Mouse (Mus musculus) frontal cortex, adult (tissue): ENCODE results near the gene Slc25a17.

ENCODE experiments used
- ATAC-seq: cut with Nextera tagmentation; 2 replicates; pipeline ENCODE4 v1.9.2; 2017; ENCODE audit warnings: mild to moderate bottlenecking, moderate library complexity, mixed read lengths; ENCODE audit not compliant: low TSS enrichment

Slc25a17 gene

GRCm38 (mm10) chr15:81360345-81361021, at the start of gene Slc25a17:
Gene Slc25a17 (minus strand): TSS chr15:81360812.
- ATAC-seq = peak; percentile 98

- no peak for ATAC-seq
Measured at GRCm38 (mm10) chr15:81408199-81408598, 47.6 kb upstream of the Slc25a17 start, which contains the start of gene Dnajb7. Gene Dnajb7 (minus strand): TSS chr15:81408299.

DNA sequence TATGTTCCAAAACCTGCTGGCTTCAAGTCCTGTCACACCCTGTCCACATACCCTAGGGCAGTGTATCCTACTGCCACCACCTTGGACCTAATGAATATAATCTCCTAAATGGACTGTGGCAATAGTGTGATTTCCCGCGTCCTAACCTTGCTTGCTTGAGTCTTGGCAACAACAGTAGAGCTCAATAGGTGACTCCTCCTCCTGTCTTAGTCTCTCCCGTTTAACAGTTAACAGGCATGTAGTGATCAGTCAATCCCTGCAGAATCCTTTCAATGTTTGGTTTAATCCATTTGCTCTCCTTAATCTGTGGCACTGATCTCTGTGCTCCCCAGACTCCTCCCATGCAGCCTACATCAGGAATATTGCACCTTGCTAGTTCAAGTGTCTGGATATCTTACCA, 44.4 kb upstream of the Slc25a17 start:
- no peak for ATAC-seq

DNA sequence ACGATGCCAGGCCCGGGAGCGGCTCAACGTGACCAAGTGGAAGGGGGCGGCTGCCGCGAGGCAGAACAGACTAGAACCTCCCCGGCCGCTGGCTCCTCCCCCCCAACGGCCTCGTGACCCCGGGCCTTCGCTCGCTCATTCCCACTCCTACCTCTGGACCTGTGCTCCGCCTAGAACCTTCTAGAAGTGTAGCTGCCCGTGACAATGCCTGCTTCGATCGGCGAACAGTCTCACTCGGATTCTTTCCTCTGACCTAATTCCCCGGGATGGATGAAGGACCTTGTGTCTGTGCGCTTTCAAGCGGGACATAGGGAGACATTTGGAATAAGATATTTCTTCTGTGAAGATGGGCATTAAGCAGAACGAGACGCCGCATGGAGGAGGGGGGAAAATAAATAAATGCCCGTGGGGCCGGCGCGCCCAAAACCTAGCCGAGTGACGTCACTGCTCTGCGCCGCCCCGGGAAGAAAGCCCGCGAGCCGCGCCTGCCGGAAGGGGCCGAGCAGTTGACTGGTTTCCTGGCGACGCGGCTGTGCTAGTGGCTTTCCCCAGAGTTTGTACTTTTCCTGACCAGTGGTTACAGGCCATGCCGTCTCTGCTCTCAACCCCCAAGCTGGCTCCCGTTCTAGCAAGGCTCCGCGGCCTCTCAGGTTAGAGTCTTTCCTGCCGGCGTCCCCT, 39.2 kb upstream of the Slc25a17 start, which contains the start of the genes St13 and Xpnpep3:
St13 (minus strand) TSS at position 440 of the 678 bp plus-strand sequence.
Xpnpep3 (plus strand) TSS at position 501 of the 678 bp plus-strand sequence.
- ATAC-seq = peak; percentile 93

DNA sequence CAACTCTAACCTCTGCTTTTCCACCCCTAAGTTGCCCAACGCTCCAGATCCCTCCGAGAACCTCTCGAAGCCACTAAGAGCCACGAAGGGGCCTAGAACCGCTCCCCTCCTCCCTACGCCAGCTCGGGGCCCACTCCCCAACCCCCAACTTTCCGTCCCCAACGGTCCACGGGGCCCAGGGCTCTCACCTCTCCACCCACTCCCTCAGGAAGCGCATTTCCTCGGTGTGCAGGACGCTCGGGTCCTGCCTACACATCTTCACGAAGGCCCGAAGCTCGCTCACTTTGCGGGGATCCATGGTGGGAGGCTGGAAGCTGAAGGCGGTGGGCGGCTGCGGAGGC, 38.7 kb upstream of the Slc25a17 start:
- ATAC-seq = no peak

DNA sequence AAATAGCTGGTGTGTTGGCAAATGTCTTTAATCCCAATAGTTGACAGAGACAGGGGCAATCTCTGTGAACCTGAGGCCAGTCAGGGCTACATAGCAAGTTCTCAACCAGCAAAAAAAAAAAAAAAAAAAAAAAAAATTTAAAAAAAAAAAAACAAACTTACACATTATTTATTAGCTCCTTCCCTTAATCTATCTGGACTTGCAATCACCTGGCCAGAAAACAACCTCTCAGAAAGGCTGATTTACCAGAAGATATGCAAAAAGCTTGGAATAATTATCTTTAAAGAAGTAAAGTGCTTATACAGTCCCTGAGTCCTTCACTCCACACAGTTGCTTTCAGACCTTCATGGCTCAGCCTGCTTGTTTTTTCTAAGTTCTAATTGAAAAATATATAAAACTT, 37.6 kb upstream of the Slc25a17 start:
- no peak for ATAC-seq

GRCm38 (mm10) chr15:81394211-81394915, 33.8 kb upstream of the Slc25a17 start:
- no peak for ATAC-seq

DNA sequence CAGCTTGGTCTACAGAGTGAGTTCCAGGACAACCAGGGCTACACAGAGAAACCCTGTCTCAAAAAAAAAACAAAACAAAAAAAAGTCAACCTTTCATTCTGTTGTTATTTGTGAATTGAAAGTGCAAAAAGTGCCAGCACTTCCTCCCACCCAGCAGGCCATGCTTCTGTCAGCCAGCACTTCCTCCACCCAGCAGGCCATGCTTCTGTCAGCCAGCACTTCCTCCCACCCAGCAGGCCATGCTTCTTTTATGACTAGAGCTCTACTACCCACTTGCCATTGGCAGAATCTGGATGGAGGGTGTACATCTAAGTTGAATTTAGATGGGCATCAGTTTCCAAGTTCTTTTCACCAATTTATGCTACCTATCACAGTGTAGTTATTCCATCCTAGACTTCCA, 32.4 kb upstream of the Slc25a17 start:
- no peak for ATAC-seq

- no peak for ATAC-seq
Measured at GRCm38 (mm10) chr15:81386327-81386726, 25.7 kb upstream of the Slc25a17 start.

DNA sequence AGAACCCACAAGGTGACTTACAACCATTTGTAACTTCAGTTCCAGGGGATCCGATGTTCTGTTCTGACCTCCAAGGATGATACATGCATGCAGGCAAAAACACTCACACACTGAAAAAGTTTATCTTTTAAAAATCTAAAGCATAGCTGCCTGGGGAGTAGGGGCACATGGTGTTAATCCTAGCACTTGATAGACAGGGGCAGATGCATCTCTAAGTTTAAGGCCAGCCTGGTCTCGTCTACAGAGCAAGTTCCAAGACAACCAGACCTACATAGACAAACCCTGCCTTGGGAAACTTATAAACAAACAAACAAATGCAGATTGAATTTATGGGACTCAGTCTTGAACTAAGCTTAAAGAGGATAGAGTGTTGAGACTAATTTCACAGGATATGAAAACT, 18.2 kb upstream of the Slc25a17 start:
- no peak for ATAC-seq

DNA sequence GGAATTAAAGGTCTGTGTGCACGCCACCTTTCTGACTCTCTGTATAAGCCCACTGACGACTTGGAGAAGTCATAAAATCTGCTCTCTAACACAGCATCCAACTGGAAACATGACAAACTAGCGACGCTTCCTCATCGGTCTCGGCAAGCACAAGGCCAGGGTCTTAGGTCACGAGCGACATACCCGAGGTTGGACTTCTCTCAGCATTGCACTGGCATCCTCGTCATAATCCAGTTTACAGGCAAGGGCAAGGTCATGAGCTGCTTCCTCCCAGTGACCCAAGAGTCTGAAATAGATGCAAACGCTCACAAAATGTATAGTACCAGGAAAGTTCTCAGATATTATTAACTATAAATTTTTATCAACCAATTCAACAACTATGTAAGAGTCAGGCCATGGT, 14.0 kb upstream of the Slc25a17 start:
- no peak for ATAC-seq

- ATAC-seq = no peak
Measured at GRCm38 (mm10) chr15:81370356-81370755, 9.7 kb upstream of the Slc25a17 start.

DNA sequence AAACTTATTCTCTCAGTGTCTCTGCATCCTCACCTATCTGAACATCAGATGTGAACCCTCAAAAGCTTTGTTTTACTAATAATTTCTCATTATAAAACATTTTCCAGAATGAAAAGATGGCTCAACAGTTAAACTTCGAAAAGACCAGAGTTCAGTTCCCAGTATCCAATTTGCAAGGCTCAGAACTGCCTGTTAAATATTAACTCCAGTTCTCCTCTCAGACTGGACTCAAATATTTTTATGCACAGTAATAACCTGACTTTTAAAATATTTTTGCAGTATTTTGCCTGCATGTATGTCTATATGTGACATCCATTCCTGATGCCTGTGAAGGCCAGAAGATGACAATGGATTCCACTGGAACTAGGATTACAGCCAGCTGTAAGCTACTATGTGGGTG, 8.0 kb upstream of the Slc25a17 start:
- no peak for ATAC-seq

GRCm38 (mm10) chr15:81366241-81366640, 5.6 kb upstream of the Slc25a17 start:
- ATAC-seq = no peak

DNA sequence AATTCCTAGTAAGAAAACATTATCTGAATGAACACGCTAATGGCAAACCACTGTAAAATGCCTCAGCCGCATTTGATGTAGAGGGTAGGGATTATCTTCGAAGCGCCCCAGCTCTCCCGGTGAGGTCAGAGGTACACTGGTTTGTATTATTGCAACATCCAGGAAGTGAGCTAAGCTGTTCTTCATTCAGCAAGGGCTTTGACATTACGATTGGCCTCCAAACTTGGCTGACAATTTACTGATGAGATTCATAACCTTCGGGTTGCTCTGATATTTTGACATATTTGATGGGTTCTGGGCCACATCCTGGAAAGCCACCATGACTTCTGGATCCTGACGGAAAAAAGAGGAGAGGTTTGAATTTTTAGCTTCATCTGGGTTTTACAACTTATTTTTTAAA, 4.6 kb upstream of the Slc25a17 start:
- no peak for ATAC-seq

DNA sequence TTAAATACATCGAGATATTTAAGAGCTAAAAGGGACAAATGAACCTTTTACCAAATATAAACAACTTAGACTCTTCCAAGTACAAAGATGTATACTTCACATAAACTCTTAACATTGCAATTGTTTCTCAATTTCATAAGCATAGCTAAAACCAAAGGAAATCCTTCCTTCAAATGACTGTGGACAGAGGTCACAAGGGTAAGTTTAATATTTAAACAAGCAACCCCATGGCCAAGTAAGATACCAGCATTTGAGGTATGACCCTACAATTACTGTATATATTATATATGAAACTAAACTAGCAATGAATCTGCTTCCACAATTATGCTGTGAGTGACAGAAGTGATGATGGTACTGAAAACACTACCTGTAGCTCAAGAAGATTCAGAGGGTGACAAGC, 3.7 kb upstream of the Slc25a17 start:
- ATAC-seq = no peak

GRCm38 (mm10) chr15:81362501-81362900, 1.9 kb upstream of the Slc25a17 start:
- ATAC-seq = no peak

GRCm38 (mm10) chr15:81361417-81362015, 904 bp upstream of the Slc25a17 start:
- ATAC-seq = no peak

DNA sequence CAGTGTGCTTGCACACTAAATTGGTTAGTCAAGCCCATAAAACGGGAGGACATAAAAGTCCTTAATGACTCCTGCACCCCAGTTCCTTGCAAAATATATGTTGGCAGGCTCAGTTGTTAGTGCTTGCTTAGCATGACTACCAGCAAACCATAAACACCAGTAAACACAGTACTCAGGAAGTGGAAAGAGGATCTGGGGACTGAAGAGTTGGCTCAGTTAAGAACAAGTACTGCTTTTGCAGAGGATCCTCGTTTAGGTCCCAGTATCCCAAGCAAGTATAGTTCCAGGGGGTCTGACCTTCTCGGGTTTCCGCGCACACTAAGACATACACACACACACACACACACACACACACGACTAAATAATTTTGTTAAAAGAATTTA, 401 bp upstream of the Slc25a17 start:
- peak; percentile 27; the same call in 1 of the 2 replicates for ATAC-seq

DNA sequence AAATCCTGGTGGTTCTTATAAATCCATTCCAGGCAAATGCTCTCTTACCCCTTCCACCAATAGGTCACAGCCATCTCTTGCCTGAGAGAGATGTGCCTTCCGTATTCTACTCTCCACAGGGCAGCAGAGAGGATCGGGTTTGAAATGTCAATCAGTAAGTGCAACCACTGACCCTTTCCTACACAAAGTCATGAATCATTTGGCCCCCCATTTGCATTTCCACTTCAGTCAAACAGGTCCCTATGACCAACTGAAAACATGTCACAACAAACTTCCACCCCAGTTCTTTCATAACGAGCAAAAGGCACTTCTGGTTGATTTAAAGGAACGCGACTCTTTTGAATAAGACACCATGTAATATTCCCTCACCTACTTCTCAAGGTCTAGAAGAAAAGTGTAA, 1.2 kb downstream of the Slc25a17 start:
- ATAC-seq = no peak

DNA sequence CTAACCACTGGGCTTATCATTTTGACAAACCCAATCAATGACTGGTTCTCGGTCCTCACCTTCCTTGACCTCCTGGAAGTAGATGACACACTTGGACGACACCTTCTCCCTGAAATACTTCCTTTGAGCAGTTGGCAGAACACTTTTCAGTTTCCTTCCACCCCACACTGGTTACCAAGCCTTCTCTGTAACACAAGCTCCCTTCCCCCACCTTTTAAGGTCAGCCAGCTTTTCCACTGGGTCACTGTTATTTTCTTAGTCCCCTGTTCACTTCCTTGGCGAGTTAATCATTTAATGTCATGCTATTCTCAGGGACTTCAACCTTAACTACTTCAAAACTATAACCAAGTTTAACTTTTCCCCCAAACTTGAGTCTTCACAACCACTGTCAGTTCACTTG, 1.7 kb downstream of the Slc25a17 start:
- ATAC-seq = no peak

DNA sequence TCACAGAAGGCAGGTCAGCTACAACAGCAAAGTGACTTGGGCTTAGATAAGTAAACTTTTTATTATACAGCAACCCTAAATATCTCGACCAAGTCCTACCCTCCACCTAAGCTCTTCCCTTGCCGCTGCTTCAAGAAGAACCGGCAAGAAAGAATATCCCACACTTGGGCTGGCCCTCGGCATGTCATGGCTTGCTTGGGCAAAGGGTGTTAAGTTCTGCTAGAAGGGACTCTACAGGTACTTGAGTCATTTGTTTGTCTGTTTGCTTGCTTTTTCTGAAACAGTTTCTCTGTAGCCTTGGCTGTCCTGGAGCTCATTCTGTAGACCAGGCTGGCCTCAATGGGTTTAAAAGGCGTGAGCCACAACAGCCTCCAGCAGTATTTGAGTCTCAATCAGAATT, 3.7 kb downstream of the Slc25a17 start:
- ATAC-seq = no peak
